Mouse (Mus musculus) heart, embryonic 14.5 days (tissue): ENCODE measurements at regions not wholly inside any gene's neighbourhood (a gene's known extent, or its start where the extent isn't known, plus 50 kb on each side); places are given as distances from the start of the nearest gene placed in this dataset.

Source experiments
- ATAC-seq: fragments of 200-750 bp; cut with Nextera tagmentation; 2 replicates; pipeline ENCODE4 v1.8.0; 2017; ENCODE audit warnings: low read depth, moderate TSS enrichment; ENCODE audit not compliant: insufficient number of reproducible peaks, insufficient read depth, low FRiP score
- H3K27ac ChIP-seq, 2 experiments: fragments of 200-500 bp in 1 of 2; fragments of 300-500 bp in 1 of 2; sonication (generic) in 1 of 2; replicated peaks in 1 of 2; 2 replicates each; pipeline ENCODE4 v1.5.1; 2012 to 2014; ENCODE audit warnings: low read depth in 2 of 2, low read length in 2 of 2, control low read depth in 1 of 2, mild to moderate bottlenecking in 1 of 2, mixed read lengths in 1 of 2; ENCODE audit not compliant: control insufficient read depth in 1 of 2, insufficient read depth in 1 of 2
- H3K27me3 ChIP-seq: fragments of 300-500 bp; sonication (generic); 2 replicates; pipeline ENCODE4 v1.6.1; 2014; ENCODE audit warnings: mild to moderate bottlenecking, low read length, control low read depth; ENCODE audit not compliant: control insufficient read depth, insufficient read depth
- H3K36me3 ChIP-seq: fragments of 300-500 bp; sonication (generic); 2 replicates; pipeline ENCODE4 v1.6.1; 2014; ENCODE audit warnings: mild to moderate bottlenecking, control low read depth, low read length, mixed read lengths; ENCODE audit not compliant: control insufficient read depth, insufficient read depth
- H3K4me1 ChIP-seq, 2 experiments: fragments of 200-500 bp in 1 of 2; fragments of 300-500 bp in 1 of 2; sonication (generic) in 1 of 2; 2 replicates each; pipeline ENCODE4 v1.6.1; 2012 to 2014; ENCODE audit warnings: low read length in 2 of 2, control low read depth in 1 of 2, mixed read lengths in 1 of 2; ENCODE audit not compliant: control insufficient read depth in 2 of 2, insufficient read depth in 2 of 2
- H3K4me2 ChIP-seq: fragments of 300-500 bp; sonication (generic); 2 replicates; pipeline ENCODE4 v1.6.1; 2014; ENCODE audit warnings: mild to moderate bottlenecking, low read length
- H3K4me3 ChIP-seq, 2 experiments: fragments of 200-500 bp in 1 of 2; fragments of 300-500 bp in 1 of 2; sonication (generic) in 1 of 2; 2 replicates each; pipeline ENCODE4 v1.5.1; 2012 to 2014; ENCODE audit warnings: low read length in 2 of 2, mild to moderate bottlenecking in 2 of 2, control low read depth in 1 of 2, low read depth in 1 of 2, moderate library complexity in 1 of 2; ENCODE audit not compliant: control insufficient read depth in 1 of 2, insufficient read depth in 1 of 2
- H3K9ac ChIP-seq: fragments of 300-500 bp; sonication (generic); 2 replicates; pipeline ENCODE4 v1.6.1; 2014; ENCODE audit warnings: mild to moderate bottlenecking, low read length
- H3K9me3 ChIP-seq: fragments of 300-500 bp; sonication (generic); 2 replicates; pipeline ENCODE4 v1.6.1; 2016; ENCODE audit warnings: low read length, control low read depth; ENCODE audit not compliant: control insufficient read depth
- WGBS: fragments of 180-500 bp; shearing (Covaris S2); extraction: QIAGEN DNeasy Blood & Tissue Kit; methylation state at CpG from one replicate; pipeline ENCODE4 v1.1.7; 2014; 5-methylcytosine and 5-hydroxymethylcytosine counted together

DNA sequence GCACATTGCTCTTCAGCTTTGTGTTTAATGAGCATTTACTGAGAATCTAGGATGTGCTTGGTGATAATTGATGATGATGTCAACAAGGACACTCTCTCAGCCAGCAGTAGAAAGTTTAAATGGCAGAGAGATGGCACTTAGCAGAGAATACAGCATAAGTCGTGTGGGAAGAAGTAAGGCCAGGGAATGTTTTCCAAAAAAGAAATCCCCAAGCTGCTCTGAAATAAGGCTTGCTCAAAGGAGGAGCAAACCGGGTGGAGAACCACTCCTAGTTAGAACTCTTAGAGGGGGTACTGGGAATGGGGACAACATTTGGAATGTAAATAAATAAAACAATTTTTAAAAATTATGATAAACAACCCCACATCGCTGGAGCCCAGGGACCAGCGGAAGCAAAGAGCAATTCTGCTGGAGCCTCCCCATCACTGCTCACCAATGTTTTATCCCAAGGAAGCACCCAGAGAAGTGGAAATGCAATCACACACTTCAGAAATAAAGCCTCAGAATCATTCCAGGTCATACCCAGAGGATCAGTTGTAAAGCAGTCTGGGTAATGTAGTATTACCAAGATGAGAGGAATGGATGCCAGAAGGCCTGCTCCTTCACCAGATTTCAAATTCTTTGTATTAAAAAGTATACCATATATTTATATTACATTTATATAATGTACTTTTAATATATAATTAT lies 622.3 kb upstream of the Intu start:
- ATAC-seq = no peak
- 77% methylated on average over 4 of the region's 4 CpGs for WGBS
- Histone ChIP-seq H3K9me3 (no peaks in the 10 kb centered on the region), H3K36me3 (no peaks in the 10 kb centered on the region), H3K27ac (no peak overlapping the region), H3K4me3 (no peak overlapping the region), H3K4me1 (no peaks in the 10 kb centered on the region), H3K4me2 (no peak overlapping the region), H3K9ac (no peak overlapping the region), H3K27me3 (no peaks in the 10 kb centered on the region)

DNA sequence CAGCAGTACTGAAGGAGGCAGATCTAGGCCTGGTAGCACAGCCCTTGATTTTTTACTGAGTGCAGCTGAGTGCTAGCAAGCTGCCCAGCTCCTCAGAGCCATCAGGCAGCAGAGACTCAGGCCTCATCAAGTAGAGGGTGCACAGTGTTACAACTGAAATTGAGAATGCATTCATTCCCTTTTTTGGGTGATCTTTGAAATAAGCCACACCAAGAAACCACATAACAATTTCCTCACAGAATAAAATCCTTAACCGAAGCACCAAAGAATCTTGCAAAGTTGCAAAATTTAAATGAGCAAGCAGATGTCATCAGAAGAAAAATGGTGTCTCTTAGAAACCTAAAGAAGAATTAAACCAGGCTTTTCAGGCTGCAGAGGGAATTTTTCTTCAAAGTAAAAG lies 621.4 kb upstream of the Intu start:
- ATAC-seq = no peak
- Histone ChIP-seq H3K27me3 (no peaks in the 10 kb centered on the region), H3K4me2 (no peak overlapping the region), H3K36me3 (no peaks in the 10 kb centered on the region), H3K27ac (no peak overlapping the region), H3K4me3 (no peak overlapping the region), H3K9ac (no peak overlapping the region), H3K9me3 (no peaks in the 10 kb centered on the region), H3K4me1 (no peaks in the 10 kb centered on the region)
- 73% methylated on average over 1 of the region's 1 CpGs for WGBS

DNA sequence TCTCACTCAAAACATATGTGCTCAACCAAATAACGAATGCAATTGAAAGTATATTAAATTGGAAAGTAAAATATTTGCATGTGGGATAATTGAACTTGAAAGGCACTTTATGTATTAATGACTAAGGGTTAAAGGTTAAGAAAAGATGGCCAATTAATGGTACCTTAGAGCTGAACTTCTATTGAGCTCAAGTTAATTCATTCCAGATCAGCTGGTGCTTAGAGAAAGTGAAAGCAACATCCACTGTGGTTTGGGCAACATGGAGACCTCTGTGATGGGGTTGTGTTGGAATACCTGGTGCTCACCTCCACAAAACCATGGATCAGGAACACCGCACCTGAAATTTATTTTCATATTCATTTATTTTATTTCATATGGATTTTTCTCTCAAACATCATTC lies 612.5 kb upstream of the Intu start:
- no peak for ATAC-seq
- no peak overlapping the region for H3K9ac ChIP-seq
- no peaks in the 10 kb centered on the region for H3K9me3 ChIP-seq
- H3K4me1 ChIP-seq = no peaks in the 10 kb centered on the region
- no peaks in the 10 kb centered on the region for H3K36me3 ChIP-seq
- no peak overlapping the region for H3K27ac ChIP-seq
- WGBS = 89% methylated on average over 2 of the region's 2 CpGs
- H3K4me3 ChIP-seq = no peak overlapping the region
- H3K4me2 ChIP-seq = no peak overlapping the region
- no peaks in the 10 kb centered on the region for H3K27me3 ChIP-seq

DNA sequence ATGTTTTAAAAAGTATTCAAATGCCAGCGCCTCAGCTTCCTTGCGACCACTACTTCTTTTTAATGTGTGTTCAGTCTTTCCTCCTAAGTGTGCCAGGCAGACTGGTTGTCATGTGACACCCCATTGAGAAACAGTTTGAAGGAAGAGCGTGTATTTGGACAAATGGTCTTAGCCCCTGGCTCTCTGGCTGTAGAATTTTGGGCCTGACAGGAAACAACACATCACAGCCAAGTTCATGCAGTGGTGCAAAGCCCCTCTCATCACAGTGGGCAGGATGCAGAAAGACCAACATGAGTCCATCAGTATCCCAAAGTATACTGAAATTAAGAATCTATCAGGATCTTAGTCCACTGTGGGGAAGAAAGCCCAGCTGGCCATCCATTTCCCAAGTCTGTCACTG lies 605.6 kb upstream of the Intu start:
- 82% methylated on average over 3 of the region's 3 CpGs for WGBS
- Histone ChIP-seq H3K9ac (no peak overlapping the region), H3K4me2 (no peak overlapping the region), H3K27ac (no peak overlapping the region), H3K9me3 (no peaks in the 10 kb centered on the region), H3K4me3 (no peak overlapping the region), H3K36me3 (no peaks in the 10 kb centered on the region), H3K27me3 (no peaks in the 10 kb centered on the region), H3K4me1 (no peaks in the 10 kb centered on the region)
- ATAC-seq = no peak

DNA sequence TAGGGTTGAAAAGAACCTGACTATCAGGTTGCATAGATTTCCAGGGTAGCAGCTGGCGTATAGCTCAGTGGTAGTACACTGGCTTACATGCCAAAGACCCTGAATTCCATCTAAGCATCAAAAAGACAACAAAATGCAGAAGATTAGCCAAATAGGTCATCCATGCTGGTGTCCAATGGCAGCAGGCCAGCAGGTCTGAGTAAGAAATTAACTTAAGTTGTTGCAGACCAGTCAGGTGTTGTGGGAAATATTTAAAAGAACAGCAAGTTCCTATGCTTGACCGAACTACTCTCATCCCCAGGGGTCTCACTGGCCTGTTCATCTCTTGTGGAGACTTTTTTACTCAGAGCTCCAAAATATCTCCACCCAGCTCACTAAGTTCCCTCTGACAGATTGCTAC lies 602.7 kb upstream of the Intu start:
- 87% methylated on average over 2 of the region's 2 CpGs for WGBS

DNA sequence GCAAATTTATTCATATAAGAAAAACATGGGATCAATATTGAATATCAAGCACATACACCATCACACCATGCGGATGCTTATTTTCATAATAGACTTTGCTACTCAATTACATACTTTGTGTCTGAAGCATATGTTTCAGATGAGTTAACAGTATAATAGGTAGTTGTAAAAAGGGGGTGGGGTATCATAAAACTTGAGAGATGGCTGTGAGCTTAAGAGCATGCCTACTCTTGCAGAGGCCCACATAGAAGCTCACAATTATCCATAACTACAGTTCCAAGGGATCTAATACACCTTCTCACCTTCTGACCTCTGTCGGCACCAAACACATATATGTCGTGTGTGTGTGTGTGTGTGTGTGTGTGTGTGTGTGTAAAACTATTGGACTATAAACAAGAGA lies 597.7 kb upstream of the Intu start:
- Histone ChIP-seq H3K4me1 (no peaks in the 10 kb centered on the region), H3K36me3 (no peaks in the 10 kb centered on the region), H3K9me3 (no peaks in the 10 kb centered on the region), H3K27ac (no peak overlapping the region), H3K9ac (no peak overlapping the region), H3K4me2 (no peak overlapping the region), H3K27me3 (no peaks in the 10 kb centered on the region), H3K4me3 (no peak overlapping the region)
- 79% methylated on average over 3 of the region's 3 CpGs for WGBS
- no peak for ATAC-seq

More for the DNA sequence above, 602.7 kb upstream of the Intu start:
- Histone ChIP-seq H3K4me2 (no peak overlapping the region), H3K4me1 (no peaks in the 10 kb centered on the region), H3K9ac (no peak overlapping the region), H3K27ac (no peak overlapping the region), H3K36me3 (no peaks in the 10 kb centered on the region), H3K9me3 (no peaks in the 10 kb centered on the region), H3K4me3 (no peak overlapping the region), H3K27me3 (no peaks in the 10 kb centered on the region)
- no peak for ATAC-seq

DNA sequence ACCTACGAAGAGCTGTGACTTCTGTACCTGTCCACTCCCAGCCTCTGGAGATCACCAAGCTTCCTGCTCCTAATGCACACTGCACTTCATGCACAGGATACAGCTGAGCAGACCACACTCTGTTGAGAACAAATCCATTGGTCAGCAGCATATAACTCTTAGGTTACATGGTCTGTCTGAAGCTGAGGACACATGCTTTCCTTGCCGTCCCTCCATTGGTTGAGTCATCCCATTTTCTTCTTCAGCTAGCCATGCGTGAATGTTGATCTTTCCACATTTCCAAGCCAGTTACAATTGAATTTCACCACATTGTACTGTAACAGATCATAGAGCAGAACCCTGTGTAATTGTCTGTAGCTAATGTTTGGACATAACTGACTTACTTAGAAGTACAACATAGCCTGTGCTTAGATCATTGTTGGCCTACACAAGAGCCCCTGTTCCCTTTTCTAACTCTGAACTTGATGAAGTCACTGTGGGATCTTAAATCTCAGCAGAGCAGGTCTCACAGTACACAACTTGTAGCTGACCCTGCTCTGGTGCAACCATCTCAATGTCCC lies 593.3 kb upstream of the Intu start:
- no peaks in the 10 kb centered on the region for H3K27me3 ChIP-seq
- no peak overlapping the region for H3K9ac ChIP-seq
- no peak overlapping the region for H3K4me3 ChIP-seq
- H3K4me1 ChIP-seq = no peaks in the 10 kb centered on the region
- no peak overlapping the region for H3K27ac ChIP-seq
- ATAC-seq = no peak
- WGBS = 86% methylated on average over 3 of the region's 3 CpGs
- H3K36me3 ChIP-seq = no peaks in the 10 kb centered on the region
- H3K4me2 ChIP-seq = no peak overlapping the region
- no peaks in the 10 kb centered on the region for H3K9me3 ChIP-seq

DNA sequence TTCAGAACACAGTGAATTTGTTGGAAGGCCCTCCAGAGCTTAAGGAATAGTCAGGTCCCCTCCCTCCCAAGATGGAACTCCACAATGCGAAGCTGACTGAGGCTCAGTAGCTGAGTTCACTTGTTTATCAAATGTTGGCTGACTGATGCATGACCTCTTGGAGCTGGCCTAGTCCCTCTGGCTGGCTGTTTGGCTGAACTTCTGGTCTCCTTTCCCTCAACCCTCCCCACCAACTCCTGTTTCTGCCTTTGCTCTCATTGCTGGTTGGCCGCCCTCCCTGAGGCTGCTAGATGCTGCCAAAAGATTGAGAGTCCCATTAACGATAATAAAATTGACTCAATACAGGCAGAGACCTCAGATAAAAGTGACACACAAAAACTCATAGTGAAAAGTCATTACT lies 586.5 kb upstream of the Intu start:
- H3K9ac ChIP-seq = no peak overlapping the region
- WGBS = 71% methylated on average over 3 of the region's 3 CpGs
- ATAC-seq = peak; percentile 35; the same call in 1 of the 2 replicates
- no peak overlapping the region for H3K4me3 ChIP-seq
- no peaks in the 10 kb centered on the region for H3K4me1 ChIP-seq
- H3K27ac ChIP-seq = no peak overlapping the region
- no peaks in the 10 kb centered on the region for H3K36me3 ChIP-seq
- H3K9me3 ChIP-seq = no peaks in the 10 kb centered on the region
- H3K4me2 ChIP-seq = no peak overlapping the region
- H3K27me3 ChIP-seq = no peaks in the 10 kb centered on the region
